Mouse (Mus musculus): ENCODE results near the gene Ube2f. TPM values are rescaled to one million over a fixed set of nuclear protein-coding genes. Genes with fewer than 3 reads are reported as not detected.
A peak's percentile ranks its signal among the peaks of the same experiment; 100 is the strongest.

The Ube2f gene
- polyA plus RNA-seq, 1 experiment from 2014 or later: 78.7 TPM

- no peaks in the 10 kb centered on the region for H3K9me3 ChIP-seq (ENCODE audit: control insufficient read depth, low read length)
- no peak overlapping the region; the same call in 1 of the 2 replicates for H3K27ac ChIP-seq (replicated peaks; ENCODE audit: low read depth, low read length)
- H3K4me2 ChIP-seq (ENCODE audit: low read depth, low read length): no peak overlapping the region
- peaks cover 21% of the 10 kb centered on the region for H3K36me3 ChIP-seq (ENCODE audit: control insufficient read depth, insufficient read depth, low read length)
- no peak for DNase-seq (ENCODE audit: low spot score)
- H3K4me3 ChIP-seq (ENCODE audit: low read depth, low read length): no peak overlapping the region
- 95% methylated on average over 2 of the region's 2 CpGs for WGBS
- no peak overlapping the region for H3K9ac ChIP-seq (ENCODE audit: low read depth, low read length)
- H3K4me1 ChIP-seq (ENCODE audit: control insufficient read depth, insufficient read depth, low read length): no peaks in the 10 kb centered on the region
- peak; percentile 41; the same call in 1 of the 2 replicates for ATAC-seq (ENCODE audit: low read depth)
- H3K27me3 ChIP-seq (replicated peaks; ENCODE audit: control insufficient read depth, insufficient read depth, low read length): no peaks in the 10 kb centered on the region
Measured at GRCm38 (mm10) chr1:91272260-91272659, 22.2 kb downstream of the Ube2f start.

- Histone ChIP-seq H3K4me2 (ENCODE audit: low read depth, low read length) (no peak overlapping the region), H3K36me3 (ENCODE audit: control insufficient read depth, insufficient read depth, low read length) (peaks cover 57% of the 10 kb centered on the region), H3K27ac (replicated peaks; ENCODE audit: low read depth, low read length) (no peak overlapping the region), H3K9me3 (ENCODE audit: control insufficient read depth, low read length) (no peaks in the 10 kb centered on the region), H3K4me1 (ENCODE audit: control insufficient read depth, insufficient read depth, low read length) (no peaks in the 10 kb centered on the region), H3K4me3 (ENCODE audit: low read depth, low read length) (no peak overlapping the region), H3K9ac (ENCODE audit: low read depth, low read length) (no peak overlapping the region), H3K27me3 (replicated peaks; ENCODE audit: control insufficient read depth, insufficient read depth, low read length) (no peaks in the 10 kb centered on the region)
- DNase-seq (ENCODE audit: low spot score) (no peak), ATAC-seq (ENCODE audit: low read depth) (no peak)
- WGBS: 94% methylated on average over 4 of the region's 4 CpGs
Measured at GRCm38 (mm10) chr1:91276581-91276980, 26.5 kb downstream of the Ube2f start.

GRCm38 (mm10) chr1:91277480-91277879, 27.4 kb downstream of the Ube2f start:
- no peak for DNase-seq (ENCODE audit: low spot score)
- 85% methylated on average over 2 of the region's 2 CpGs for WGBS
- Histone ChIP-seq H3K27me3 (replicated peaks; ENCODE audit: control insufficient read depth, insufficient read depth, low read length) (no peaks in the 10 kb centered on the region), H3K36me3 (ENCODE audit: control insufficient read depth, insufficient read depth, low read length) (peaks cover 63% of the 10 kb centered on the region), H3K9ac (ENCODE audit: low read depth, low read length) (no peak overlapping the region), H3K9me3 (ENCODE audit: control insufficient read depth, low read length) (no peaks in the 10 kb centered on the region), H3K4me1 (ENCODE audit: control insufficient read depth, insufficient read depth, low read length) (no peaks in the 10 kb centered on the region), H3K27ac (replicated peaks; ENCODE audit: low read depth, low read length) (no peak overlapping the region), H3K4me3 (ENCODE audit: low read depth, low read length) (no peak overlapping the region), H3K4me2 (ENCODE audit: low read depth, low read length) (no peak overlapping the region)
- ATAC-seq (ENCODE audit: low read depth): no peak

- Histone ChIP-seq H3K27me3 (replicated peaks; ENCODE audit: control insufficient read depth, insufficient read depth, low read length) (no peaks in the 10 kb centered on the region), H3K4me3 (ENCODE audit: low read depth, low read length) (no peak overlapping the region), H3K36me3 (ENCODE audit: control insufficient read depth, insufficient read depth, low read length) (peaks cover 74% of the 10 kb centered on the region), H3K4me1 (ENCODE audit: control insufficient read depth, insufficient read depth, low read length) (no peaks in the 10 kb centered on the region), H3K9me3 (ENCODE audit: control insufficient read depth, low read length) (no peaks in the 10 kb centered on the region), H3K9ac (ENCODE audit: low read depth, low read length) (no peak overlapping the region), H3K4me2 (ENCODE audit: low read depth, low read length) (no peak overlapping the region), H3K27ac (replicated peaks; ENCODE audit: low read depth, low read length) (no peak overlapping the region)
- ATAC-seq (ENCODE audit: low read depth) (no peak), DNase-seq (ENCODE audit: low spot score) (no peak)
- WGBS: 90% methylated on average over 3 of the region's 3 CpGs
Measured at GRCm38 (mm10) chr1:91278410-91279119, 28.5 kb downstream of the Ube2f start.

- no peak for DNase-seq (ENCODE audit: low spot score)
- H3K4me3 ChIP-seq (ENCODE audit: low read depth, low read length): no peak overlapping the region
- no peaks in the 10 kb centered on the region for H3K9me3 ChIP-seq (ENCODE audit: control insufficient read depth, low read length)
- no peak overlapping the region for H3K9ac ChIP-seq (ENCODE audit: low read depth, low read length)
- no peaks in the 10 kb centered on the region for H3K4me1 ChIP-seq (ENCODE audit: control insufficient read depth, insufficient read depth, low read length)
- 94% methylated on average over 1 of the region's 1 CpGs for WGBS
- no peaks in the 10 kb centered on the region for H3K27me3 ChIP-seq (replicated peaks; ENCODE audit: control insufficient read depth, insufficient read depth, low read length)
- H3K27ac ChIP-seq (replicated peaks; ENCODE audit: low read depth, low read length): no peak overlapping the region
- peaks cover 78% of the 10 kb centered on the region for H3K36me3 ChIP-seq (ENCODE audit: control insufficient read depth, insufficient read depth, low read length)
- H3K4me2 ChIP-seq (ENCODE audit: low read depth, low read length): no peak overlapping the region
- no peak for ATAC-seq (ENCODE audit: low read depth)
Measured at GRCm38 (mm10) chr1:91279126-91279525, 29.0 kb downstream of the Ube2f start.

GRCm38 (mm10) chr1:91282582-91282981, 32.5 kb downstream of the Ube2f start:
- no peaks in the 10 kb centered on the region for H3K9me3 ChIP-seq (ENCODE audit: control insufficient read depth, low read length)
- no peak overlapping the region for H3K9ac ChIP-seq (ENCODE audit: low read depth, low read length)
- H3K4me2 ChIP-seq (ENCODE audit: low read depth, low read length): no peak overlapping the region
- H3K36me3 ChIP-seq (ENCODE audit: control insufficient read depth, insufficient read depth, low read length): peaks cover 84% of the 10 kb centered on the region
- no peak overlapping the region for H3K4me3 ChIP-seq (ENCODE audit: low read depth, low read length)
- H3K27ac ChIP-seq (replicated peaks; ENCODE audit: low read depth, low read length): no peak overlapping the region
- WGBS: 96% methylated on average over 1 of the region's 1 CpGs
- no peaks in the 10 kb centered on the region for H3K4me1 ChIP-seq (ENCODE audit: control insufficient read depth, insufficient read depth, low read length)
- ATAC-seq (ENCODE audit: low read depth) (no peak), DNase-seq (ENCODE audit: low spot score) (no peak)
- H3K27me3 ChIP-seq (replicated peaks; ENCODE audit: control insufficient read depth, insufficient read depth, low read length): no peaks in the 10 kb centered on the region

- no peak overlapping the region for H3K4me3 ChIP-seq (ENCODE audit: low read depth, low read length)
- no peak overlapping the region for H3K4me2 ChIP-seq (ENCODE audit: low read depth, low read length)
- 90% methylated on average over 1 of the region's 1 CpGs for WGBS
- no peaks in the 10 kb centered on the region for H3K27me3 ChIP-seq (replicated peaks; ENCODE audit: control insufficient read depth, insufficient read depth, low read length)
- H3K9ac ChIP-seq (ENCODE audit: low read depth, low read length): no peak overlapping the region
- peaks cover 48% of the 10 kb centered on the region for H3K36me3 ChIP-seq (ENCODE audit: control insufficient read depth, insufficient read depth, low read length)
- H3K9me3 ChIP-seq (ENCODE audit: control insufficient read depth, low read length): no peaks in the 10 kb centered on the region
- ATAC-seq (ENCODE audit: low read depth) (no peak), DNase-seq (ENCODE audit: low spot score) (no peak)
- H3K27ac ChIP-seq (replicated peaks; ENCODE audit: low read depth, low read length): no peak overlapping the region
- no peaks in the 10 kb centered on the region for H3K4me1 ChIP-seq (ENCODE audit: control insufficient read depth, insufficient read depth, low read length)
Measured at GRCm38 (mm10) chr1:91289375-91289774, 39.3 kb downstream of the Ube2f start.

GRCm38 (mm10) chr1:91292101-91292825, 42.2 kb downstream of the Ube2f start:
- Histone ChIP-seq H3K27ac (replicated peaks; ENCODE audit: low read depth, low read length) (no peak overlapping the region), H3K9ac (ENCODE audit: low read depth, low read length) (no peak overlapping the region), H3K4me3 (ENCODE audit: low read depth, low read length) (no peak overlapping the region), H3K36me3 (ENCODE audit: control insufficient read depth, insufficient read depth, low read length) (peaks cover 27% of the 10 kb centered on the region; the same call in 1 of the 2 replicates), H3K4me2 (ENCODE audit: low read depth, low read length) (no peak overlapping the region), H3K27me3 (replicated peaks; ENCODE audit: control insufficient read depth, insufficient read depth, low read length) (no peaks in the 10 kb centered on the region), H3K9me3 (ENCODE audit: control insufficient read depth, low read length) (no peaks in the 10 kb centered on the region), H3K4me1 (ENCODE audit: control insufficient read depth, insufficient read depth, low read length) (no peaks in the 10 kb centered on the region)
- ATAC-seq (ENCODE audit: low read depth) (no peak), DNase-seq (ENCODE audit: low spot score) (no peak)
- WGBS: 95% methylated on average over 11 of the region's 11 CpGs

All from embryonic facial prominence, embryonic 14.5 days (tissue).